Mouse (Mus musculus): ENCODE measurements around the gene Slc24a3. TPM values are rescaled to one million over a fixed set of nuclear protein-coding genes. Genes with fewer than 3 reads are reported as not detected.

Slc24a3 gene
- polyA plus RNA-seq, 2 experiments from 2014 or later = 0.90 to 1.1 TPM

- ATAC-seq = no peak
Measured at GRCm38 (mm10) chr2:145557361-145557931, 389.9 kb downstream of the Slc24a3 start.

- no peak for ATAC-seq
Measured at GRCm38 (mm10) chr2:145562493-145562892, 394.9 kb downstream of the Slc24a3 start.

- ATAC-seq = no peak
Measured at GRCm38 (mm10) chr2:145564596-145564995, 397.0 kb downstream of the Slc24a3 start.

- ATAC-seq = no peak
Measured at GRCm38 (mm10) chr2:145566904-145567303, 399.4 kb downstream of the Slc24a3 start.

GRCm38 (mm10) chr2:145571943-145572342 lies 404.4 kb downstream of the Slc24a3 start:
- ATAC-seq = no peak

GRCm38 (mm10) chr2:145574148-145574547 lies 406.6 kb downstream of the Slc24a3 start:
- no peak for ATAC-seq

- no peak for ATAC-seq
Measured at GRCm38 (mm10) chr2:145583103-145583502, 415.5 kb downstream of the Slc24a3 start.

GRCm38 (mm10) chr2:145585437-145585836 lies 417.9 kb downstream of the Slc24a3 start:
- ATAC-seq = no peak

- ATAC-seq = peak; percentile 51
Measured at GRCm38 (mm10) chr2:145588009-145588737, 420.6 kb downstream of the Slc24a3 start.

GRCm38 (mm10) chr2:145591881-145592280 lies 424.3 kb downstream of the Slc24a3 start:
- ATAC-seq = no peak

GRCm38 (mm10) chr2:145593649-145594347 lies 426.2 kb downstream of the Slc24a3 start:
- ATAC-seq = no peak

GRCm38 (mm10) chr2:145597866-145598265 lies 430.3 kb downstream of the Slc24a3 start:
- no peak for ATAC-seq

GRCm38 (mm10) chr2:145607844-145608243 lies 440.3 kb downstream of the Slc24a3 start:
- no peak for ATAC-seq

- no peak for ATAC-seq
Measured at GRCm38 (mm10) chr2:145610796-145611705, 443.5 kb downstream of the Slc24a3 start.

- no peak for ATAC-seq
Measured at GRCm38 (mm10) chr2:145612937-145613336, 445.4 kb downstream of the Slc24a3 start.

GRCm38 (mm10) chr2:145613705-145614104 lies 446.2 kb downstream of the Slc24a3 start:
- no peak for ATAC-seq

- no peak for ATAC-seq
Measured at GRCm38 (mm10) chr2:145619688-145620087, 452.1 kb downstream of the Slc24a3 start.

GRCm38 (mm10) chr2:145620709-145621108 lies 453.2 kb downstream of the Slc24a3 start:
- no peak for ATAC-seq

GRCm38 (mm10) chr2:145621119-145621518 lies 453.6 kb downstream of the Slc24a3 start:
- no peak for ATAC-seq

GRCm38 (mm10) chr2:145631123-145631798 lies 463.7 kb downstream of the Slc24a3 start:
- no peak for ATAC-seq

- no peak for ATAC-seq
Measured at GRCm38 (mm10) chr2:145631799-145632174, 464.2 kb downstream of the Slc24a3 start.

GRCm38 (mm10) chr2:145633811-145634210 lies 466.3 kb downstream of the Slc24a3 start:
- ATAC-seq = no peak

Data from CD4-positive, CD25-positive, alpha-beta regulatory T cell, adult 4 months (primary cell).